Mouse (Mus musculus): ENCODE measurements around the gene Pbx1. TPM values are rescaled to one million over a fixed set of nuclear protein-coding genes. Genes with fewer than 3 reads are reported as not detected.

The Pbx1 gene
- total RNA-seq, 1 experiment = 10.0 TPM

DNA sequence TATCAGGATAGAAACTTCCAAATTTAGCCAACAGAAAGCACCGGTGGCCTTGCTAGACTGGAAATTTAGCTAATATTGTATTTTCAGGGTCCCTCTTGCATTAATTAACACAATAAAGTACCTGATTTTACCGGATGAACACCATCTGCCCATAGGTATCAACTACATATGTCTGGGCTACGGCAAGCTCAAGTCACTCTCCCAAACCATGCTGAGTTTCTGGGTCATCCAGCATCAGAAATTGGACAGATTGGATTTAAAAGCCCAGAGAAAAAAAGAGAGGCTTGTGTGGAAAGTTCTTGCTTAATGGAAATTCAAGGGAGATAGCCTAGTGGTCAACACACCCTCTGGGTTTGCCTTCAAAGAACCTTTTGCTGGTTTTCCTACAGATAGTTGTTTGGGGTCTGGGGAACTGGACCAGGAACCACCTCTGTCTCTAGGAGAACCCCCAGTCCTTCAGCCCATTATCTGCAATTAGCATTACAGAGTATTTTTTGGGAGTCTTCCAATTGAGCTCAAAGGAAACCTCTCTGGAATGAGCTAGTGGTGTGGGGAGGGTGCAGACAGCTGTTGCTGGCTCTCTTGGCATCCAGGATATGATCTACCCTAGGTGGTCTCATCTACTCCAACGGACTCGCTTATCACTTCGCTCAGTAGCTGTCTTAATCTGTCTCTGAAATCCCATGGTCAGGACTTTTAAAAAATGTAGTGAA is 234.7 kb downstream of the Pbx1 start:
- no peaks in the 10 kb centered on the region for H3K36me3 ChIP-seq (ENCODE audit: control insufficient read depth, insufficient read depth, low read length, poor library complexity, severe bottlenecking)

DNA sequence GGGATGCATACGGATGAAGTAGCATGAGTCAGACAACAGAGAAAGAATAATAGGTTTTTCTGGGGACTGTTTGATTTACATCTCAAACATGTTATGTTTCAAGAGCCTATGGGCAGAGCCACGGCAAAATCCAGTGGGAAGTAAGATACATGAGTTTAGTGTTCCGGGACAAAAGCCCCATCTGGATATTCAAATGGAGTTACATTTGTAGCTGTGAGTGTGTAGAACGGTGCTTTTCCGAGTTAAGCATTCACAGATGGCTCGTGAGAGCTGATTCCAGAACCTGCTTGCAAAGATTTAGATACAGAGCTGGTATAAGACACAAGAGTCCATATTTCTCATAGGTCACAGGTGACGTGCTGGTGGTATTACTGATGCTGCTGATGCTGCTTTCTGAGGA is 238.7 kb downstream of the Pbx1 start:
- DNase-seq (ENCODE audit: low read depth, low spot score) = no peak
- in situ Hi-C loops (cut with MboI; ENCODE audit: low sequenced_read_pairs in 2 of 2, unreplicated experiment in 2 of 2) = no loop called here
- H3K27ac ChIP-seq (ENCODE audit: insufficient read depth, low read depth, low read length, poor library complexity, severe bottlenecking) = no peak overlapping the region
- no peaks in the 10 kb centered on the region for H3K9me3 ChIP-seq (ENCODE audit: control insufficient read depth, insufficient read depth, low read depth, low read length)
- TF ChIP-seq MAFK (IDR thresholded peaks at IDR 0.05; ENCODE audit: insufficient read depth, low read depth, low read length) = no peak
- no peak for TF ChIP-seq ZNF384 (IDR thresholded peaks at IDR 0.05; ENCODE audit: low read depth, low read length)
- no peaks in the 10 kb centered on the region for H3K4me1 ChIP-seq (ENCODE audit: control insufficient read depth in 2 of 2, insufficient read depth in 2 of 2, low read length in 2 of 2, poor library complexity in 1 of 2)
- no peak overlapping the region for H3K9ac ChIP-seq (ENCODE audit: insufficient read depth, low read depth, low read length, poor library complexity, severe bottlenecking)
- H3K36me3 ChIP-seq (ENCODE audit: control insufficient read depth, insufficient read depth, low read length, poor library complexity, severe bottlenecking) = no peaks in the 10 kb centered on the region
- H3K4me3 ChIP-seq (ENCODE audit: insufficient read depth in 1 of 2, low read depth in 1 of 2, low read length in 2 of 2, poor library complexity in 1 of 2, severe bottlenecking in 1 of 2) = no peak overlapping the region

More for the DNA sequence above, 234.7 kb downstream of the Pbx1 start:
- no peak overlapping the region for H3K4me3 ChIP-seq (ENCODE audit: insufficient read depth in 1 of 2, low read depth in 1 of 2, low read length in 2 of 2, poor library complexity in 1 of 2, severe bottlenecking in 1 of 2)
- H3K4me1 ChIP-seq (ENCODE audit: control insufficient read depth in 2 of 2, insufficient read depth in 2 of 2, low read length in 2 of 2, poor library complexity in 1 of 2) = no peaks in the 10 kb centered on the region
- in situ Hi-C loops (cut with MboI; ENCODE audit: low sequenced_read_pairs in 2 of 2, unreplicated experiment in 2 of 2) = no loop called here
- TF ChIP-seq HCFC1 (IDR thresholded peaks at IDR 0.05; ENCODE audit: borderline replicate concordance, insufficient read depth, low read length) = no peak
- TF ChIP-seq ZNF384 (IDR thresholded peaks at IDR 0.05; ENCODE audit: low read depth, low read length) = no peak
- TF ChIP-seq ZC3H11A (IDR thresholded peaks at IDR 0.05; ENCODE audit: borderline replicate concordance, low read depth, low read length) = no peak
- no peak for TF ChIP-seq CHD2 (IDR thresholded peaks at IDR 0.05; ENCODE audit: low read depth, low read length)
- no peak for TF ChIP-seq MAFK (IDR thresholded peaks at IDR 0.05; ENCODE audit: insufficient read depth, low read depth, low read length)
- no peaks in the 10 kb centered on the region for H3K9me3 ChIP-seq (ENCODE audit: control insufficient read depth, insufficient read depth, low read depth, low read length)
- H3K9ac ChIP-seq (ENCODE audit: insufficient read depth, low read depth, low read length, poor library complexity, severe bottlenecking) = no peak overlapping the region
- no peak overlapping the region for H3K27ac ChIP-seq (ENCODE audit: insufficient read depth, low read depth, low read length, poor library complexity, severe bottlenecking)
- no peak for DNase-seq (ENCODE audit: low read depth, low spot score)

DNA sequence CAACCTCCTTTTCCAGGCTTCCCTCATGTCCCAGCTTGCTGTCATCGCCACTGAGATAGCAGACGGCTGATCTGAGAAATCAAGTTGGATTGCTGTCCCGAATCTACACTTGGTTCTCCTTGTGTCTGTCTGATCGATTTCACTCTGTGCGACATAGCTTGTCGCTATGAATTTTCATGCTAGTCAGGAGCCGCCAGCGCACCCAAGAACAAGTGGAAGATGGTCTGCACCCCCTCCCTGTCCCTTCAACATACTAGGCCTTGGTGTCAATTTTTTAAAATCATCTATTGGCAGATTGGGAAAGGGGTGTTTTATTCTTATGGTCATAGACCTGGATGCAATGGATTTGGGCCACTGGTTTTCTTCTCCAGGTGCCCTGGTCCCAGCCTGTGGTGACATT is 249.3 kb downstream of the Pbx1 start:
- H3K36me3 ChIP-seq (ENCODE audit: control insufficient read depth, insufficient read depth, low read length, poor library complexity, severe bottlenecking) = no peaks in the 10 kb centered on the region
- TF ChIP-seq ZC3H11A (IDR thresholded peaks at IDR 0.05; ENCODE audit: borderline replicate concordance, low read depth, low read length) (no peak), ZNF384 (IDR thresholded peaks at IDR 0.05; ENCODE audit: low read depth, low read length) (no peak), HCFC1 (IDR thresholded peaks at IDR 0.05; ENCODE audit: borderline replicate concordance, insufficient read depth, low read length) (no peak), CHD2 (IDR thresholded peaks at IDR 0.05; ENCODE audit: low read depth, low read length) (no peak), MAFK (IDR thresholded peaks at IDR 0.05; ENCODE audit: insufficient read depth, low read depth, low read length) (no peak)
- DNase-seq (ENCODE audit: low read depth, low spot score) = no peak
- H3K4me3 ChIP-seq (ENCODE audit: insufficient read depth in 1 of 2, low read depth in 1 of 2, low read length in 2 of 2, poor library complexity in 1 of 2, severe bottlenecking in 1 of 2) = no peak overlapping the region
- H3K9ac ChIP-seq (ENCODE audit: insufficient read depth, low read depth, low read length, poor library complexity, severe bottlenecking) = no peak overlapping the region
- no peaks in the 10 kb centered on the region for H3K4me1 ChIP-seq (ENCODE audit: control insufficient read depth in 2 of 2, insufficient read depth in 2 of 2, low read length in 2 of 2, poor library complexity in 1 of 2)
- H3K9me3 ChIP-seq (ENCODE audit: control insufficient read depth, insufficient read depth, low read depth, low read length) = no peaks in the 10 kb centered on the region
- H3K27ac ChIP-seq (ENCODE audit: insufficient read depth, low read depth, low read length, poor library complexity, severe bottlenecking) = no peak overlapping the region
- in situ Hi-C loops (cut with MboI; ENCODE audit: low sequenced_read_pairs in 2 of 2, unreplicated experiment in 2 of 2) = no loop called here

DNA sequence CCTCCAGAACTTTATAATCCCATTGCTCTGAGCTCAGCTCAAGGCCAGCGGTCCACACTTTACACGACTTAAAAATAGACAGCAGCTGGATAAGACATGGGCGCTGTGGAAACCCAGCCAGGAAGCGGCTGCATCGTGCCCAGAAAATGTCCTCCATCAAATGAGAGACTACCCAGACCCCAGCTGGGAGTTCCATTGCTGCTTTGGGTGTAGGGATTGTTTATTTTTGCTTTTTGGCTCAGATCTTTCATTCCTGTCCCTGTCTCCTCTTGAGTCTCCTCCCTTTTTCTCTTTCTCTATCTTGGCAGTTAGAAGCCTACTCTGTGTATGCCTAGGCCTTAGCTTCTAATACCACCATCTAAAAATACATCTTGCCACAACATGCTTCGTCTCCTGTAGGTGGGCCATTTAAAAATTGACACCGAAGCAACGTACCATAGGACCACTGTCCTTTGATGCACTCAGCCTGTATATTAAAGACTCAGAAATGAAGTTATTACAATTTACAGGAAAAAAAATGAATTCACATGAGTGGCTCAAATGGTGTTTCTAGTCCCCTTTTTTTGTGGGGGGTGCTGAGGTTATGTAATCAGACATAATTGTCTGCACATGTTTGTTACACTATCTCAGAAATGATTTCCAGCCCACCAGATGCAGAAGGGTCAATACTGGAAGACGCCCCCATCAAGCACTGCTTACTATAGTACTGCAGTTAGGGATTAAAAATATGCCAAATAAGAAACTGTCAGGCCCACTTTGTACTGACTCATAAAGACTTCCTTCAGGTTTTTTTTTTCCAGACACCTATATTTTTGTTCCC is 251.2 kb downstream of the Pbx1 start:
- in situ Hi-C loops (cut with MboI; ENCODE audit: low sequenced_read_pairs in 2 of 2, unreplicated experiment in 2 of 2) = no loop called here
- no peaks in the 10 kb centered on the region for H3K9me3 ChIP-seq (ENCODE audit: control insufficient read depth, insufficient read depth, low read depth, low read length)
- no peak for DNase-seq (ENCODE audit: low read depth, low spot score)
- no peak overlapping the region for H3K9ac ChIP-seq (ENCODE audit: insufficient read depth, low read depth, low read length, poor library complexity, severe bottlenecking)
- no peak overlapping the region for H3K27ac ChIP-seq (ENCODE audit: insufficient read depth, low read depth, low read length, poor library complexity, severe bottlenecking)
- TF ChIP-seq HCFC1 (IDR thresholded peaks at IDR 0.05; ENCODE audit: borderline replicate concordance, insufficient read depth, low read length) (no peak), ZNF384 (IDR thresholded peaks at IDR 0.05; ENCODE audit: low read depth, low read length) (no peak), CHD2 (IDR thresholded peaks at IDR 0.05; ENCODE audit: low read depth, low read length) (no peak), ZC3H11A (IDR thresholded peaks at IDR 0.05; ENCODE audit: borderline replicate concordance, low read depth, low read length) (no peak), MAFK (IDR thresholded peaks at IDR 0.05; ENCODE audit: insufficient read depth, low read depth, low read length) (no peak)
- H3K4me1 ChIP-seq (ENCODE audit: control insufficient read depth in 2 of 2, insufficient read depth in 2 of 2, low read length in 2 of 2, poor library complexity in 1 of 2) = no peaks in the 10 kb centered on the region
- H3K36me3 ChIP-seq (ENCODE audit: control insufficient read depth, insufficient read depth, low read length, poor library complexity, severe bottlenecking) = no peaks in the 10 kb centered on the region
- no peak overlapping the region for H3K4me3 ChIP-seq (ENCODE audit: insufficient read depth in 1 of 2, low read depth in 1 of 2, low read length in 2 of 2, poor library complexity in 1 of 2, severe bottlenecking in 1 of 2)

All from ES-E14 (cell line).